Mouse (Mus musculus) right cerebral cortex, adult 2 months (tissue): ENCODE data around the gene Inpp5a.

Source experiments
- DNase-seq, 2 experiments: peaks; one replicate each; pipeline ENCODE4 v3.0.0; 2021 to 2022; ENCODE audit warnings: low spot score in 2 of 2

The Inpp5a gene

GRCm38 (mm10) chr7:139576064-139576686 lies 187.3 kb downstream of the Inpp5a start:
- no peak for DNase-seq

DNA sequence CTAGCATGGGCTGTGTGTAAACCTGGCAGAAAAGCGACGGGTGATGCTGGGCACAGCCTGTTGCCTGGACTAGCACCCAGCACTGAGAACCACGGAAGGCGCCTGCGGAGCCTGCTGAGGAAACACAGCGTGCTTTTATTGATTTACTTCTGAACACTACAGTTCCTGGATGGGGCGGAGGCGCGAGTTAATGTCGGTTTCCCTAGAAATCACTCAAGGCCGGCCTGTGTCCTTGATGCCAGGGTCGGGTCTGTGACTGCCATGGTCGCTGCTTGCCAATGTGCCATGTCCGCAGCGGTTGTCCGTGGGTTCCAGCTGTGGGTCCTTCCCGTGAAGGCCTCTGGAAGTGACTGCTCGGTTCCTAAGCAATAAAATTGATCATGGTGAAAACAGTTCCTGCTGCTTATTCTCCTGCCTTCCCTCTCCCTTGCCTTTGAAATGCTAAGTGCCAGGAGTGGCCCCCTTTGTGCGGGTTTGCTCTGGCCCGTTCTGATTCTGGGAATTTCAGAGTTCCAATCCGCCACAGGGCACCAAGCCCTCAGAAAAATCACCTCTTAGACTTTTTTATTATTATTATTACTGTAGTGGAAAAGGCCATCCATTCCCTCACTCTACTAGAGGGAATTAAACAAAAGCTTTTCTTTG lies 190.5 kb downstream of the Inpp5a start:
- DNase-seq, result no peak

DNA sequence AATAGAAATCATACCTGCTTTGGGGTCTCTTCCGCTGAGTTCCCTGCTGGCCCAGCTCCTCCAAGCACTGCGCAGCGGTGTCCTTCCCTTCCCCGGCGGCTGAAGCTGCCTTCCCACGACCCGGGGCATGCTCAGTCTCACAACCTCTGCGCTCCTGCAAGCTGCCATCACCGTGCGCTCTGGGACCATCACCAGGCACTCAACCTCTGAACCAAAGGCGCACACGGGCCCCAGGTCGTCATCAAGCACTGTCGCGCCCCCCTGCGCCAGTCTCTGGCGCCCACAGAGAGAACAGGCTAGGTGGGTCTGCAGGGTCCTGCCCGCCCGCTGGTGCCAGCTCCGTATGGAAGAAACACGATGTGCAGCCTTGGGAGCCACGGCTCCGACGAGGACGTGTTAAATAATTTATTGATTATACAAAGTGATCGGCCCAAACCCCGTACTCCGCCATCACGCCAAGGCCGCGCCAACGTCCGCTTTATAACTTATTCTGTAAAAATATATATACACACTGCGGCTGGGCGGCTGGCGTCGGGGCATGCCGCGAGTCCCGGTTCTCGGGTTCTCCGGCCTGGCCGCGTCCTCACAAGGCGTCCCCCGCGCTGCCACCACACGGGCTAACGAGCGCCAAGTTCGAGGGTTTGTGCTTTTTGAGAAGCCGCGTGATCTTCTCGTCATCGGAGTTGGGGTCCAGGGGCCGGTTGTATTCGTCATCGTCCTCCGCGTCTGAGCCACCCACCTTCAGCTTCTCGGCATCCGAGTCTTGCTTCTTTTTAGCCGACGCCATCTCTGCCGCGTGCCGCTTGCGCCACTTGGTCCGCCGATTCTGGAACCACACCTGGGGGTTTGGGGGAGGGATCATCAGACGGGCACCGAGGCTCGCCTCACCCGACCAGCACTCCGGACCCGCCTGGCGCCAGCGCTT lies 192.2 kb downstream of the Inpp5a start:
- no peak for DNase-seq

GRCm38 (mm10) chr7:139581801-139582571 lies 193.1 kb downstream of the Inpp5a start:
- DNase-seq, result no peak

- DNase-seq, result no peak
These were observed 193.7 kb downstream of the Inpp5a start, which contains the start of gene Nkx6-2 for GRCm38 (mm10) chr7:139582595-139582994. TSS of gene Nkx6-2 (minus strand) at chr7:139582797.

GRCm38 (mm10) chr7:139583094-139583737 lies 194.3 kb downstream of the Inpp5a start:
- no peak for DNase-seq

DNA sequence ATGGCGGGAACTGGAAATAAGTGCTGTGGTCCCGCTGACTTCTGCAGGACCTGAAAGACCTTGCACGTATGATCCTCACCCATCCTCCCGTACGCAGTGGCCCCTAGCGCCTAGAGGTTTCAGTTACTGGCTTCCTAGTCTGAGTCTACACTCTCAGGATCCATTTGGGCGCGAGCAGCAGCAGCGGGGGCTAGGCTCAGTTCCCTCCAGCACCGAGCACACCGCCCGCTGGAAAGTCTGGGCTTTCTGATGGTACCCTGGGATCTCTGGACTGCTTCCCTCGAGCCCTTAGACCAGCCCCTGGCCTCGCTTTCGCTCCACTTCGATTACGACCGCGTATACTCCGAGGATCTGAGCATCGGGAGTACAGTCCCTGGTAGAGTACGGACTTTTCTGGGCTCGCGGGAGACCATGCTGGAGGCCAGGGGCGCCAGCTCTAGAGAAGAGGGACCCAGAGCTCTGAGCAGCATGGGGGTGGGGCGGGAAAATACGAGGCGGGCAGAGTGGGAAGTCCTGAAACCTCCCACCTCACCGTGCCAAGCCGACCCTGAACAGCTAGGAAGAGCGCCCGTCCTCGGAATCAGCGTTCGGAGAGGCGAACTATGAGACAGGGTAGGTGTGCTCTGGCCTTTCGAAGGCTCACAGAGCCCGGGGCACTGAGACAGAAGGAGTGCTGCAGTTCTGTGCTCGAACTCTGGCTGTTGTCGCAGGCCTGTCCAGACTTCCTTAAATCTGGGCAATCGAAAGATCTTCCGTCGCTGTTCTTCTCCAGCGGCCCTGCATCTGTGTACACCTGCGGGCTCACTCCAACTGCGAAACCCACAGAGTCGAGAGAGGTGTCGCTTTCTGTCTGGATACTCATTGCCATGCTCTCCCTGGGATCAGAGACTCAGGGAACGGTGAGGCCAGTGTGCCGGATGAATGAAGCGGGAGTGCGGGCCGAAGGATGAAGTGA lies 195.6 kb downstream of the Inpp5a start:
- DNase-seq, result no peak

DNA sequence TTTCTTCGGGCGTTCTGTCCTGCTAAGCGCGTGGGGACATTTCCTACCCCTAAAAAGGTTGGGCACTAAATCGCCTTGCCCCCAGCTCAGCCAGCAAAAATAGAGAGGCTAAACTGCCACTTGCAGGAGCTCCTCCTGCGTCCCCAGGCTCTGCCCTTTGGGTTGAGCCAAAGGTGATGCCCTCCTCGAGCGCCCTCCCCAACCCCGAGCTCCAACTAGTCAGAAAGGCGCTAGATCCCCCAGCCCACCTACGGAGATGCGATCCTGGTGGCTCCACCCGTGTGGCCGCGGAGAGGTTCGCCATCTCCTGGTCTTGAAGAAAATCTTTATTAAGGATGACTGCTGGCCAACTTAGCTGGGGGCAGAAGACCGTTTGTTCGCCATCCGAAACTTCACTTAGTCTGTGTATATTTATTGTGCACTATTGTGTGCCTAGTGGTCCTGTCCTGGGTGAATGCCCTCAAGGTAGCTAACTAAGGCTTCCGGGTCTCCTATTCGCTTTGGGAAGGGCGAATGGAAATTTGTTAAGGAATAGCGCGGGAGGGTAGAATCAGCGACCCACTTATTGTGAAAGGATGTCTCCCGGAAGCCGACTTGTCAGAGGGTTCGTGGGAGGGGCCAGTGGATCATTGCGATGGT lies 196.4 kb downstream of the Inpp5a start:
- DNase-seq, result no peak

- DNase-seq, result no peak
These were observed 199.0 kb downstream of the Inpp5a start for GRCm38 (mm10) chr7:139587919-139588318.

DNA sequence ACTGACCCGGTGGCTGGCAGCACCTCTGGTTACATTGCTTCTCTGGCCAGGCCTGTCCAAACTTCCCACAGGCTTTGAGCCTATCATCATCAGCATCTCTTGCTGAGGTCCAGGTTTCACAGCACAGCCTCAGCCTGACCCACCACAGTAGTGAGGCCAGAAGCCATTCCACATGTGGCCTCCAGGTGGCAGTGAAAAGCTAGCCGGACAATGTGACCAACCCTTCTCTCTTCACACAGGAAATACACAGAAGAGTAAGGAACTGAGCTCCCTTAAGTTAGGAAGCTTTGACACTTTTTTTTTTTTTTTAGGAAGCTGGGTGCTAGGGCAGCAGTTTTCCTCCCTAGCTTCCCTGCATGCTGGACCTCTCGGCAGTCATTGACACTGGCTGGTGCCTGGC lies 201.4 kb downstream of the Inpp5a start:
- DNase-seq, result peak; percentile 51 to 53

- DNase-seq, result no peak
These were observed 202.4 kb downstream of the Inpp5a start for GRCm38 (mm10) chr7:139591311-139591710.

DNA sequence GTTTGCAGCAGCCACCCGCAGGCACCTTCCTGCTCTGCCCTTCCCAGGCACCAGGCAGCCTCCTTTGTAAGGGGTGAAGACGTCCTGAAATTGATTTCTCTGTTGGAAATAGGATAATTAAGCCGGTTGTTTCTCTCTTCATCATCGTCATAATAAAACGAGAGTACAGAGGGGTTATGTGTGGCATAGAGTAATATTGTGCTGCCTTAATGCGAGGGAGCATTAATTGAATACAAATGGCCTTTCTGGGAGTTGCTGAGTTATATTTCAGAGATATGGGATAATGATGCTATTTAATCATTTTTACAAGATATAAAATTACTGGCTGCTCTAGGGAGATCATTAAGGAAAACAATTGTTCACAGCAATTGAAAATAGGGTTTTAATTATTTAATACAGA lies 206.4 kb downstream of the Inpp5a start:
- DNase-seq, result no peak

DNA sequence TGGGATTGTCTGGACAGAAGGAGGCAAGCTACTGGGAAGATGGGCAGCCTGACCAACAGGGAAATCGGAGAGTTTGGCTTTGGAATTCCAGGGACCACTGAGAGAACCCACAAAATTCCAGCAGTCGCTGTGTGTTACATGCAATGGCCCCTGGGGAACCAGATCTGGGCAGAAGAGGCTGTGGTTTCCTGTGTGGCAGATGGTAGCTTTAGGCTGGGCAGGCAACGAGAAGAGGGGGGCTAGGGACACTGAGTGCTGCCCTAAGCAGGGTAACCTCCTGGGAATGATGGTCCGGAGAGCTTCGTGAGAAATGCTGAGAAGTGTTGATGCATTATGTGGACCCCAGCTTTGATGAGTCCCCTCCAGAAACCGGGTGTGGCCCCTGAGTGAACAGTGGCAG lies 207.0 kb downstream of the Inpp5a start:
- no peak for DNase-seq

- no peak for DNase-seq
These were observed 221.4 kb downstream of the Inpp5a start for GRCm38 (mm10) chr7:139610328-139610727.

DNA sequence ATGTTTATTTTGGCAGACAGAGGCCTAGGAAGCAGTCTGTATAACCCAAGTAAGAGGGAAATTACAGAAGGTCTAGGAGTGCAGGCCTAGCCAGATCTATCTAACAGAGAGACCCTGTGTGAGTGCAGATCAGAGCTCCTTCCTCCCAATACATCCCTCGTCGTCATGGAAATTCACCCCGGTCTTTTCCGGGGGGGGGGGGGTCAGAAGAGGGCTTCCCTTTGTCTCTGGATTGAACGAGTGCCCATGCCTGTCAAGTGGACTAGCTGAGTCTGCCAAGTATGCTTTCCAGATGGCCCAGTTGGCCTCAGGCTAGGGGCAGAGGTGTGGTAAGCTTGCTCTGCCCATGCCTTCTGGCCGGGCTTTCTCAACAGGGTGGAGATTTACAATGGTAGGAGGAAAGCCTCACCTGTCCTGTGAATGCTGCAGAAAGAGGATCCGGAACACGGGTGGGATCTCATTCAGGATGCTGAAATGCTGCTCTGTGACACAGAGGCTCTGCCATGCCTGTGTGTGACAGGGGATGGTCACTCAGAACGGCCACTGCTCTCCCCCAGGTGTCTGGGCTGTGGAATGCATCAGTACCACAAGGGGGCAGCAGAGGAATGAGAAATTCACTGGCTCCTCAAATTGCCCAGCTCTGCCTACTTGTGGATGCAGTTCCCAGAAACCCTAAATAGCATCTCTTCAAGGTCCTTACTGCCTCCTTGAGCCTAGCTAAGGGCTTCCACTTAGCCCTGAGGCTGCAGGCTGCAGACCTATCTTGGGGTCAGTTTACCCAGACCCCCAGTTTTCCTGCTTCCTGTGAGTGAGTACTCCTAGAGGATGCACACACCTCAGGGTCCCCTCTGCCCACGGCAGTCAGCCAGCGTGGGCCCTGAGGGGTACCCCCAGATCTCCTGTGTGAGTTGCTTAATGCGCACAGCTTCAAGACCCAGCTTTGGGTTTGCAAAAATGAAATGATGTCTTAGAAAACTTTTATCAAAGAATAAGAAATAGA lies 227.2 kb downstream of the Inpp5a start:
- peak; percentile 83 to 86 for DNase-seq

GRCm38 (mm10) chr7:139622568-139622967 lies 233.7 kb downstream of the Inpp5a start:
- DNase-seq, result no peak

DNA sequence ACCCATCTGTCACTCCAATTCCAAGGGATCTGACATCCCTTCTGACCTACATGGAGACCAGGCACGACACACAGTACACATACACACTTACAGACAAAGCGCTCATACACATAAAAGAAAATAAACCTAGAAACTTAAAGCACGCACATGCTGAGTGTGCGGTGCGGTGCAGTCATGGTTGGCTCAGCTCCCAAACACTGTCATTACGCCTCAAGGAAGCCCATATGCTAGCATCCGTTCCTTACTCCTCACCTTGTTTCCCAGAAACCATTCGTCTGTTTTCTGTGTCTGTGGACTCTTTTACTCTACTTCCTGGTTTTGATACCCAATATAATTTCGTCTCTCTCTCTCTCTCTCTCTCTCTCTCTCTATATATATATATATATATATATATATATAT lies 236.2 kb downstream of the Inpp5a start:
- no peak for DNase-seq
